Mouse (Mus musculus) erythroblast, embryonic 14.5 days (primary cell): ENCODE measurements around the gene Zfp384.
"Not testable (repeated sequence)": the region's sequence is repeated elsewhere in the genome, so short reads cannot be mapped to it uniquely, and the experiment has no call there.

Experiments used
- GATA1 ChIP-seq: IDR thresholded peaks from 2 replicates; pipeline ENCODE4 v1.6.1; 2012; ENCODE audit warnings: low read length, inconsistent platforms, mixed read lengths
- TAL1 ChIP-seq: IDR thresholded peaks from 3 replicates; pipeline ENCODE4 v1.6.1; 2012; ENCODE audit warnings: low read length, inconsistent platforms, mixed read lengths

GRCm38 (mm10) chr6:125030532-125030931 lies 21.6 kb downstream of the Zfp384 start:
- not testable (repeated sequence) for TF ChIP-seq TAL1, GATA1
